Mouse (Mus musculus) hindbrain, embryonic 10.5 days (tissue): ENCODE results near the gene Psmb9. TPM values are rescaled to one million over a fixed set of nuclear protein-coding genes. Genes with fewer than 3 reads are reported as not detected.

ENCODE experiments used
- DNase-seq: peaks from one replicate; pipeline ENCODE4 v3.0.0-alpha.2; 2017; ENCODE audit warnings: low spot score
- H3K27ac ChIP-seq: fragments of 300-500 bp; sonication (generic); 2 replicates; pipeline ENCODE4 v1.5.1; 2016; ENCODE audit warnings: mild to moderate bottlenecking, moderate library complexity
- H3K27me3 ChIP-seq: fragments of 300-500 bp; sonication (generic); 2 replicates; pipeline ENCODE4 v1.6.1; 2016; ENCODE audit warnings: mild to moderate bottlenecking; ENCODE audit not compliant: poor library complexity, insufficient read depth, severe bottlenecking
- H3K36me3 ChIP-seq: fragments of 300-500 bp; sonication (generic); 2 replicates; pipeline ENCODE4 v1.6.1; 2016; ENCODE audit warnings: mild to moderate bottlenecking, moderate library complexity
- H3K4me1 ChIP-seq: fragments of 300-500 bp; sonication (generic); replicated peaks from 2 replicates; pipeline ENCODE4 v1.6.1; 2016; ENCODE audit warnings: mild to moderate bottlenecking
- H3K4me3 ChIP-seq: fragments of 300-500 bp; sonication (generic); 2 replicates; pipeline ENCODE4 v1.5.1; 2016; ENCODE audit warnings: mild to moderate bottlenecking, moderate library complexity
- H3K9me3 ChIP-seq: fragments of 300-500 bp; sonication (generic); 2 replicates; pipeline ENCODE4 v1.6.1; 2016; ENCODE audit warnings: mild to moderate bottlenecking, moderate library complexity
- WGBS: fragments of 180-500 bp; shearing (Covaris S2); methylation state at CpG from one replicate; pipeline ENCODE4 v1.1.7; 2016; 5-methylcytosine and 5-hydroxymethylcytosine counted together
- polyA plus RNA-seq: library from polyadenylated mRNA; unstranded; fragments of >200 nt; fragmentation: Nextera tagmentation; extraction: Ambion mirVana; gene quantifications from 2 replicates; pipeline ENCODE4 v1.2.1, GENCODE M21; 2016

Psmb9 gene
- polyA plus RNA-seq, 1 experiment from 2014 or later, result 0.97 TPM

GRCm38 (mm10) chr17:34204303-34205010 lies 16.9 kb upstream of the Psmb9 start:
- peak; percentile 84 for DNase-seq
- H3K36me3 ChIP-seq, result no peaks in the 10 kb centered on the region
- H3K27ac ChIP-seq, result peak overlapping the region; percentile 66
- H3K9me3 ChIP-seq, result no peaks in the 10 kb centered on the region; the same call in 1 of the 2 replicates
- under 1% methylated on average over 44 of the region's 44 CpGs for WGBS
- H3K27me3 ChIP-seq, result peaks cover 82% of the 10 kb centered on the region
- peak overlapping the region; percentile 78 for H3K4me3 ChIP-seq
- H3K4me1 ChIP-seq, result peaks cover 13% of the 10 kb centered on the region

- H3K27me3 ChIP-seq, result peaks cover 84% of the 10 kb centered on the region
- no peak for DNase-seq
- WGBS, result 58% methylated on average over 5 of the region's 5 CpGs
- H3K4me3 ChIP-seq, result peak within 1 kb of the TSS; percentile 78
- peak within 1 kb of the TSS; percentile 66; the same call in 1 of the 2 replicates for H3K27ac ChIP-seq
- no peaks in the 10 kb centered on the region for H3K9me3 ChIP-seq
- H3K36me3 ChIP-seq, result no peaks in the 10 kb centered on the region
- peaks cover 16% of the 10 kb centered on the region for H3K4me1 ChIP-seq
Measured at GRCm38 (mm10) chr17:34203444-34203843, 15.9 kb upstream of the Psmb9 start, which contains the start of gene Tap2. Tap2 (plus strand) TSS chr17:34203527.

GRCm38 (mm10) chr17:34202760-34203442 lies 15.3 kb upstream of the Psmb9 start:
- 79% methylated on average over 4 of the region's 4 CpGs for WGBS
- H3K36me3 ChIP-seq, result no peaks in the 10 kb centered on the region
- no peaks in the 10 kb centered on the region for H3K9me3 ChIP-seq
- peaks cover 87% of the 10 kb centered on the region for H3K27me3 ChIP-seq
- H3K27ac ChIP-seq, result no peak overlapping the region
- DNase-seq, result no peak
- H3K4me3 ChIP-seq, result no peak overlapping the region
- H3K4me1 ChIP-seq, result peaks cover 21% of the 10 kb centered on the region

- Histone ChIP-seq H3K27ac (no peak overlapping the region), H3K36me3 (no peaks in the 10 kb centered on the region), H3K4me1 (peaks cover 32% of the 10 kb centered on the region), H3K9me3 (no peaks in the 10 kb centered on the region), H3K4me3 (no peak overlapping the region), H3K27me3 (peaks cover 91% of the 10 kb centered on the region)
- 67% methylated on average over 7 of the region's 7 CpGs for WGBS
- no peak for DNase-seq
Measured at GRCm38 (mm10) chr17:34201506-34202055, 14.0 kb upstream of the Psmb9 start.

GRCm38 (mm10) chr17:34200772-34201505 lies 13.4 kb upstream of the Psmb9 start:
- H3K9me3 ChIP-seq, result no peaks in the 10 kb centered on the region
- WGBS, result 87% methylated on average over 16 of the region's 16 CpGs
- H3K27me3 ChIP-seq, result peaks cover 91% of the 10 kb centered on the region
- no peak overlapping the region for H3K4me3 ChIP-seq
- no peak for DNase-seq
- H3K4me1 ChIP-seq, result peaks cover 32% of the 10 kb centered on the region
- H3K27ac ChIP-seq, result no peak overlapping the region
- H3K36me3 ChIP-seq, result no peaks in the 10 kb centered on the region

GRCm38 (mm10) chr17:34200047-34200446 lies 12.5 kb upstream of the Psmb9 start:
- no peaks in the 10 kb centered on the region for H3K9me3 ChIP-seq
- WGBS, result 87% methylated on average over 10 of the region's 10 CpGs
- peaks cover 91% of the 10 kb centered on the region for H3K27me3 ChIP-seq
- DNase-seq, result no peak
- no peaks in the 10 kb centered on the region for H3K36me3 ChIP-seq
- H3K4me1 ChIP-seq, result peaks cover 25% of the 10 kb centered on the region
- H3K4me3 ChIP-seq, result no peak overlapping the region
- H3K27ac ChIP-seq, result no peak overlapping the region

GRCm38 (mm10) chr17:34199050-34199619 lies 11.6 kb upstream of the Psmb9 start:
- no peak for DNase-seq
- Histone ChIP-seq H3K4me3 (no peak overlapping the region), H3K9me3 (no peaks in the 10 kb centered on the region), H3K36me3 (no peaks in the 10 kb centered on the region), H3K27ac (no peak overlapping the region), H3K27me3 (peaks cover 92% of the 10 kb centered on the region), H3K4me1 (peaks cover 19% of the 10 kb centered on the region)
- 68% methylated on average over 12 of the region's 12 CpGs for WGBS

- 9% methylated on average over 11 of the region's 11 CpGs for WGBS
- Histone ChIP-seq H3K27ac (no peak overlapping the region), H3K4me3 (peak overlapping the region; percentile 51), H3K27me3 (peaks cover 93% of the 10 kb centered on the region), H3K36me3 (no peaks in the 10 kb centered on the region), H3K9me3 (no peaks in the 10 kb centered on the region), H3K4me1 (peaks cover 19% of the 10 kb centered on the region)
- DNase-seq, result no peak
Measured at GRCm38 (mm10) chr17:34198521-34198912, 11.0 kb upstream of the Psmb9 start.

GRCm38 (mm10) chr17:34197904-34198520 lies 10.4 kb upstream of the Psmb9 start:
- WGBS, result 3% methylated on average over 32 of the region's 32 CpGs
- Histone ChIP-seq H3K4me1 (peaks cover 19% of the 10 kb centered on the region), H3K27ac (no peak overlapping the region), H3K9me3 (no peaks in the 10 kb centered on the region), H3K4me3 (peak overlapping the region; percentile 51), H3K36me3 (no peaks in the 10 kb centered on the region), H3K27me3 (peaks cover 93% of the 10 kb centered on the region)
- DNase-seq, result no peak

- WGBS, result 6% methylated on average over 41 of the region's 41 CpGs
- peaks cover 95% of the 10 kb centered on the region for H3K27me3 ChIP-seq
- no peaks in the 10 kb centered on the region for H3K9me3 ChIP-seq
- peaks cover 19% of the 10 kb centered on the region for H3K4me1 ChIP-seq
- DNase-seq, result peak; percentile 84
- peak within 1 kb of the TSS; percentile 51 for H3K4me3 ChIP-seq
- H3K27ac ChIP-seq, result no peak within 1 kb of the TSS
- no peaks in the 10 kb centered on the region for H3K36me3 ChIP-seq
Measured at GRCm38 (mm10) chr17:34196941-34197894, 9.7 kb upstream of the Psmb9 start, which contains the start of gene Psmb8. Psmb8 (plus strand) TSS chr17:34197721.

- no peaks in the 10 kb centered on the region for H3K9me3 ChIP-seq
- H3K4me3 ChIP-seq, result no peak overlapping the region
- no peaks in the 10 kb centered on the region for H3K36me3 ChIP-seq
- no peak overlapping the region for H3K27ac ChIP-seq
- H3K4me1 ChIP-seq, result peaks cover 19% of the 10 kb centered on the region
- 30% methylated on average over 12 of the region's 12 CpGs for WGBS
- no peak for DNase-seq
- peaks cover 98% of the 10 kb centered on the region for H3K27me3 ChIP-seq
Measured at GRCm38 (mm10) chr17:34196491-34196890, 8.9 kb upstream of the Psmb9 start.
